Mouse (Mus musculus) thymus, adult 2 months (tissue): ENCODE measurements around the gene Tcp10a.

Experiments used
- CTCF ChIP-seq: fragments of 200-500 bp; IDR thresholded peaks from 2 replicates; pipeline ENCODE4 v1.5.1; 2012; ENCODE audit warnings: mild to moderate bottlenecking, control low read depth, low read length, moderate library complexity, borderline replicate concordance; ENCODE audit not compliant: control insufficient read depth, poor library complexity, insufficient read depth; ENCODE audit errors: extremely low read depth
- POLR2A ChIP-seq: fragments of 200-500 bp; IDR thresholded peaks from 2 replicates; pipeline ENCODE4 v1.6.1; 2012; ENCODE audit warnings: mild to moderate bottlenecking, low read length, control low read depth, moderate library complexity; ENCODE audit not compliant: control insufficient read depth, poor library complexity, insufficient read depth; ENCODE audit errors: extremely low read depth

- TF ChIP-seq CTCF (no peak), POLR2A (no peak)
Measured at GRCm38 (mm10) chr17:7286422-7287050, 37.9 kb upstream of the Tcp10a start.
